Mouse (Mus musculus): ENCODE measurements around the gene Spock1.

GRCm38 (mm10) chr13:57647456-57647855 lies 260.7 kb downstream of the Spock1 start:
- TF ChIP-seq CTCF (IDR thresholded peaks at IDR 0.05; ENCODE audit: control insufficient read depth, insufficient read depth, insufficient read length): no peak
- TF ChIP-seq CEBPB (IDR thresholded peaks at IDR 0.05; ENCODE audit: low read depth): no peak
- no peak for TF ChIP-seq MAX (IDR thresholded peaks at IDR 0.05)
- TF ChIP-seq MYOG (IDR thresholded peaks at IDR 0.05; ENCODE audit: control insufficient read depth, extremely low read depth, insufficient read length): no peak
- no peak for TF ChIP-seq MYOD1 (IDR thresholded peaks at IDR 0.05; ENCODE audit: control insufficient read depth, insufficient read length, low read depth)
- TF ChIP-seq USF1 (IDR thresholded peaks at IDR 0.05; ENCODE audit: low read depth): no peak
- no peak for TF ChIP-seq FOSL1 (IDR thresholded peaks at IDR 0.05; ENCODE audit: insufficient read depth, low read length, poor library complexity, severe bottlenecking)
